Mouse (Mus musculus) lung, embryonic 15.5 days (tissue): ENCODE measurements around the gene Gm9837. TPM values are rescaled to one million over a fixed set of nuclear protein-coding genes. Genes with fewer than 3 reads are reported as not detected.

Experiments used
- ATAC-seq: fragments of 200-750 bp; cut with Nextera tagmentation; 2 replicates; pipeline ENCODE4 v1.8.0; 2017; ENCODE audit warnings: moderate number of reproducible peaks, borderline replicate concordance; ENCODE audit not compliant: low FRiP score, low TSS enrichment; ENCODE audit errors: extremely low read depth
- H3K27ac ChIP-seq: fragments of 300-500 bp; sonication (generic); 2 replicates; pipeline ENCODE4 v1.5.1; 2015; ENCODE audit warnings: moderate library complexity, mild to moderate bottlenecking, inconsistent platforms
- H3K27me3 ChIP-seq: fragments of 300-500 bp; sonication (generic); 2 replicates; pipeline ENCODE4 v1.6.1; 2015; ENCODE audit warnings: inconsistent platforms
- H3K36me3 ChIP-seq: fragments of 300-500 bp; sonication (generic); 2 replicates; pipeline ENCODE4 v1.6.1; 2015; ENCODE audit warnings: inconsistent platforms
- H3K4me1 ChIP-seq: fragments of 300-500 bp; sonication (generic); 2 replicates; pipeline ENCODE4 v1.6.1; 2015; ENCODE audit warnings: inconsistent platforms
- H3K4me2 ChIP-seq: fragments of 300-500 bp; sonication (generic); 2 replicates; pipeline ENCODE4 v1.6.1; 2015; ENCODE audit warnings: inconsistent platforms, mild to moderate bottlenecking, moderate library complexity
- H3K4me3 ChIP-seq: fragments of 300-500 bp; sonication (generic); 2 replicates; pipeline ENCODE4 v1.5.1; 2015; ENCODE audit warnings: mild to moderate bottlenecking, inconsistent platforms
- H3K9ac ChIP-seq: fragments of 300-500 bp; sonication (generic); 2 replicates; pipeline ENCODE4 v1.6.1; 2015; ENCODE audit warnings: inconsistent platforms
- H3K9me3 ChIP-seq: fragments of 300-500 bp; sonication (generic); 2 replicates; pipeline ENCODE4 v1.6.1; 2016; ENCODE audit warnings: inconsistent platforms
- WGBS: fragments of 180-500 bp; shearing (Covaris S2); methylation state at CpG from one replicate; pipeline ENCODE4 v1.1.7; 2015; 5-methylcytosine and 5-hydroxymethylcytosine counted together
- polyA plus RNA-seq: library from polyadenylated mRNA; unstranded; fragments of >200 nt; fragmentation: Nextera tagmentation; extraction: Ambion mirVana; gene quantifications from 2 replicates; pipeline ENCODE4 v1.2.1, GENCODE M21; 2015

The Gm9837 gene
- polyA plus RNA-seq, 1 experiment from 2014 or later: not detected

DNA sequence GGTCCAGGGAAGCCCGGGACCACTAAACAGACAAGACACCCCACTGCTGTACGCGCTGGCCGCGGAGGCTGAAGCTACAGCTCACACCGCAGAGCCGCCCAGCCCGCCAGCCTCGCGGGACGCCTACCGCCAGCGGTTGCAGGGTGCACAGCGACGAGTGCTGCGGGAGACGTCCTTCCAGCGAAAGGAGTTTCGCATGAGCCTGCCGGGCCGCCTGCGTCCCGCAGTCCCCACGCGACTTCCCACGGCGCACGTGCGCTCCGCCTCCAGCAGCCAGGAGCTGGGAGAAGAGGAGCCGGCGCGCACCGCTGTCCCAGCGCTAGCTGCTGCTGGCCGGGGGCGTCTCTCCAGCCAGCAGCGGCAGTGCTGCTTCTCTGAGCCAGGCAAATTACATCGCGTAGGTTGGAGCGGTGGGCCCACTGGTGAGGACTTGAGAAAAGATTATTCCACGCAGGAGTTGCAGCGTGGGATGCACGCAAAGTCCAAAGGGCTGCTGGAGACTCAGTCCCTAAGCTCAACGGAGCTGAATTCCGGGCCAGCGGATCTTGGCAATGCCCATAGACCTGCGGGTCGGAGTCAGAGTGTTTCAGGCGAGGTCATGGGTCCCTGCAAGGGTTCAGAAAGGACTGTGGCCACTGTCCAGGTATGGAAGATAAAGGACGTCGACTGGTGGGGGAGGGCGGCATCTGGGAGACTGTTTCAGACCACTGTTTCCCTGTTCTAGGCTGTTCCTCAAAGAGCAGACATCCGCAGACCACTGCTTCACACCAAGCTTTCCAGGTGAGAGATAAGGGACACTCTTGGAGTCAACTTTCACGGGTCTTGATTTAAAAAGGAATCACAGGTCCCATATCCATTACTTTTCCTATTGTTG, 6.5 kb downstream of the Gm9837 start:
- Histone ChIP-seq H3K4me1 (peaks cover 17% of the 10 kb centered on the region), H3K27ac (no peak overlapping the region), H3K9me3 (no peaks in the 10 kb centered on the region), H3K36me3 (no peaks in the 10 kb centered on the region), H3K4me2 (peak overlapping the region; percentile 90), H3K4me3 (peak overlapping the region; percentile 43), H3K27me3 (peaks cover 78% of the 10 kb centered on the region), H3K9ac (0 out of 2 replicates have a peak overlapping the region, but pooled peaks have one; percentile 6)
- no peak for ATAC-seq
- WGBS: 5% methylated on average over 54 of the region's 55 CpGs

DNA sequence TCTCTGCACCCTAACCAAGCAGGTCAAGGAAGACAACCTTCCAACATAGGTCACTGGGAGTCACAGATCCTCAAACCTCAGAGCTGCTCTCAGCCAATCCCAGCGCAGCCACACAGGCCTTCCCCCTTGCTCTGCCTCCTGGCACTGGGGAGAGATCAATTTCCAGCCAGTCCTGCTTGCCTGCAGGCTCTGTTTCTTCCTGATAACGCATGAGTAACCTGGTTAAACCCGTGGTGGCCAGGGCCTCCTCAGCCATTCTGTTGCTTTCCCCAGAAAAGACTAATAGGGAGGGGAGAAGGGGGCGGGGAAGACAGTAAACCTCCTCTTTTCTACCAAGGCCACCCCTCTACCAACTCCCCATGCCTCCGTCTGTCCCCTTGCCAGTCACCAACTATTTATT, 8.6 kb downstream of the Gm9837 start:
- Histone ChIP-seq H3K36me3 (no peaks in the 10 kb centered on the region), H3K4me3 (no peak overlapping the region), H3K4me2 (no peak overlapping the region), H3K27me3 (peaks cover 60% of the 10 kb centered on the region), H3K9ac (no peak overlapping the region), H3K27ac (no peak overlapping the region), H3K9me3 (no peaks in the 10 kb centered on the region), H3K4me1 (peaks cover 16% of the 10 kb centered on the region)
- 27% methylated on average over 5 of the region's 5 CpGs for WGBS
- ATAC-seq: no peak

GRCm38 (mm10) chr11:53460192-53460591, 10.1 kb downstream of the Gm9837 start:
- H3K27me3 ChIP-seq: peaks cover 46% of the 10 kb centered on the region
- peaks cover 14% of the 10 kb centered on the region for H3K4me1 ChIP-seq
- no peak overlapping the region for H3K9ac ChIP-seq
- no peak overlapping the region for H3K4me3 ChIP-seq
- H3K4me2 ChIP-seq: no peak overlapping the region
- H3K27ac ChIP-seq: no peak overlapping the region
- no peaks in the 10 kb centered on the region for H3K9me3 ChIP-seq
- H3K36me3 ChIP-seq: no peaks in the 10 kb centered on the region
- WGBS: 66% methylated on average over 3 of the region's 3 CpGs
- no peak for ATAC-seq

- H3K9me3 ChIP-seq: no peaks in the 10 kb centered on the region
- no peaks in the 10 kb centered on the region for H3K36me3 ChIP-seq
- H3K27me3 ChIP-seq: peaks cover 34% of the 10 kb centered on the region
- H3K27ac ChIP-seq: no peak overlapping the region
- H3K4me2 ChIP-seq: no peak overlapping the region
- ATAC-seq: no peak
- WGBS: 64% methylated on average over 3 of the region's 3 CpGs
- H3K4me1 ChIP-seq: peaks cover 14% of the 10 kb centered on the region
- H3K9ac ChIP-seq: no peak overlapping the region
- no peak overlapping the region for H3K4me3 ChIP-seq
Measured at GRCm38 (mm10) chr11:53458996-53459395, 11.3 kb downstream of the Gm9837 start.

DNA sequence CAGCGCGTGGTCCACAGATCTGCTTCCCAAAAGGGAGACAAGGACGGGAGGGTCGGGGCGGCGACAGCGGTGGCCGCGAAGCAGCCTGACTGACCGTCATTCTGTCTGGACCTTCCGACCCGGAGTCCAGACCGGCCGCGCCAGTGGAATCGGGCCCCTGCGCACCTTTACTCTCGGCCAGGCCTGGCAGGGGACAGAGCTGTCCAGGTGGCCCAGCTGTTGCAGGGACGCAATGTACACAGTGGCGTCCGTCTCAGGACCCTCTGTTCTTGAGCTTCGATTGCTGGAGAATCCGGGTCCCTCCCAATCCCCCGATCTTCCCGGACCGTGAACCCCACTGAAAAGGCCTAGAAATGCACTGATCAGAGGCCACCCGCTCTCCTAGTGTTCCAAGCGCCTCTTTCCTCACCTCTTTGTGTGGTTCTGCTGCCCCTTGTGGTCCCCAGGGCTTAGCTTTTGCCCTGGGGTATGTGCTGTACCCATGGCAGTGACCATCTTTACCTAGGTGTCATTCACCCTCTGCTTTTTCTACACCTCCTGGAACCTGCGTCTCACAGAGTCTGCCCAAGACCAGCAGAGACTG, 12.8 kb downstream of the Gm9837 start:
- Histone ChIP-seq H3K4me2 (peak overlapping the region; percentile 91), H3K27me3 (peaks cover 19% of the 10 kb centered on the region), H3K27ac (no peak overlapping the region), H3K36me3 (no peaks in the 10 kb centered on the region), H3K9ac (peak overlapping the region; percentile 59), H3K4me3 (peak overlapping the region; percentile 49), H3K4me1 (peaks cover 5% of the 10 kb centered on the region), H3K9me3 (no peaks in the 10 kb centered on the region)
- ATAC-seq: peak; percentile 46; the same call in 1 of the 2 replicates
- 7% methylated on average over 29 of the region's 29 CpGs for WGBS

DNA sequence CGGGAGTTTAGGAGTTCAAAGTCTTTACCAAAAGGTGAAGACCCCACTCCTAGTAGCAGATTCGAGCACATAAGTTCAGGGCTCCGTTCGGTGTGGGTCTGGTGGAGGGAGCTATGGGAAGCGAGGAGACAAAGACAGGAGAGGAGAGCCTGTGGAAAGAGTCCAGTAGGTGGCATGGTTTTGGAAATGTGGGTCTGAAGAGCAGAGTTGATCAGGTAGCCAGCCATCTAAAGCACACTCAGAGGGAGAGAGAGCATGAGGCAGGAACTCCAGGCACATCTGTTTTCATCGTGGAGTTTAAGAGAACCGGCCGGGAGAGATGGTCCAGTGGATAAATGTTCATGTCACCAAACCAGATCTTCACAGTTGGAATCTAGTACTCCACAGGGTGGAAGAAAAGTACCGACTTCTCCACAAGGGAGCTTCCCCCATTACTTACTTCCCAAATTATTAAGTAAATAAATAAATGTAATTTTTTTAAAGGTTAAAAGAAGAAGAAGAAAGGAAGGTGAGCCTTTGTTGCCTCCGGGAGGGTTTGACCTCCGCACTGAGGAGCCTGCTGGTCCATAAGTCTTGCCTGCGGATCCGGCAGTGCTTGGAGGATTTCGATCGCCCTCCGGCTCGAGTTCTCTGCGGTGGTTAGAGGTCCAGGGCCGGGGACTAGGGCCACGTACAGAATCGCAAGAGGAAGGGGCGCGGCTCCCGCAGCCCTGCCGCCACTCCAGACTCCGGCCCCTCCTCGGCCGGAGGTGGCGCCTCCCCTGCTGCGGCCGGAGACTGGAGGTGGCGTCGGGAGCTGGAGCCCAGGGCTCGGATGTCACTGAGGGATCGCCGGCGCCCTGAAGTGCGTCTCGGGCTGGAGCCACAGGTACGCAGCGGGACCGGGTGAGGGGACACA, 13.6 kb downstream of the Gm9837 start, which contains the start of the genes Gm10447 and Shroom1:
Gm10447 (minus strand) TSS at position 637 of the 898 bp plus-strand sequence.
Shroom1 (plus strand) TSS at position 732 of the 898 bp plus-strand sequence.
- peak; percentile 89 for ATAC-seq
- Histone ChIP-seq H3K4me3 (peak within 1 kb of the TSS; percentile 49), H3K4me2 (peak within 1 kb of the TSS; percentile 91), H3K9ac (peak within 1 kb of the TSS; percentile 59), H3K27me3 (peaks cover 11% of the 10 kb centered on the region; the same call in 1 of the 2 replicates), H3K27ac (no peak within 1 kb of the TSS), H3K36me3 (no peaks in the 10 kb centered on the region), H3K9me3 (no peaks in the 10 kb centered on the region), H3K4me1 (peaks cover 5% of the 10 kb centered on the region)
- 3% methylated on average over 42 of the region's 42 CpGs for WGBS

DNA sequence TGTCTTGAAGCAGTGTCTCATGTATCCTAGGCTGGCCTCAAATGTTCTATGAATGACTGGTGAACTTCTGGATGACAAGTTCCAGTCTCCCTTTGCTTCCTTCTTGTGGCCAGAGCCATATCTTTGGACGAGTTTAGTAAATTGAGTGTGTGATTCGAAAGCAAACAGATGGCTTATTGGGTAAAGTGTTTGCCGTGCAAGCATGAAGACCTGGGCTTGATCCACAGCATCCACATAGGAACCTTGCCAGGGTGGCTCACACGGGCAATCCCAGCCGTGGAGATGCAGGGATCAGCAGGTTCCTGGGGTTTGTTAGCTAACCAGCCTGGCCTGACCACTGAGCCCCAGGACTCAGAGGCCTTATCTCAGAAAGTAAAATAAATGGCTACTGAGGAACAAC, 17.2 kb downstream of the Gm9837 start:
- ATAC-seq: no peak
- Histone ChIP-seq H3K36me3 (no peaks in the 10 kb centered on the region), H3K27me3 (no peaks in the 10 kb centered on the region; the same call in 1 of the 2 replicates), H3K4me2 (no peak overlapping the region), H3K4me3 (no peak overlapping the region), H3K27ac (no peak overlapping the region), H3K9ac (no peak overlapping the region), H3K9me3 (no peaks in the 10 kb centered on the region), H3K4me1 (peaks cover 5% of the 10 kb centered on the region)
- 59% methylated on average over 5 of the region's 5 CpGs for WGBS

DNA sequence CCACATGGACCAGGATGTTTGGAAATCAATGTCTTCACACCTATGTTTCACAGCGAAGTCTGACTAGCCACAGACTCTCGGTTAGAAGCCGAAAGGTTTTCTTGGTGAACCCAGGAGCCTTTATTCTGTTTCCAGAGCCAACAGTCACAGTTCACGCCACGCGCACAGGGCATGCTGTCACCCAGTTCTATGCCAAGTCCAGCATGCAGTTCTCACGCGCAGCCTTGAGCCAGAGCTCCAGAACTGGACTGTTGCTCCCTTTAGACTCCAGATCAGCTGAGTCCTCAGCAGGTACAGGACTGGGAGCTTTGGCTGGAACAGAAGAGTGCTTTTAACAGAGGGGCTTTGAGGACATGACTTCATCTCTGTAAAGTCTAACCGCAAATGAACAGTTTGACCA, 17.9 kb downstream of the Gm9837 start:
- no peaks in the 10 kb centered on the region for H3K9me3 ChIP-seq
- H3K4me3 ChIP-seq: no peak overlapping the region
- H3K4me2 ChIP-seq: no peak overlapping the region
- H3K36me3 ChIP-seq: no peaks in the 10 kb centered on the region
- H3K27ac ChIP-seq: no peak overlapping the region
- ATAC-seq: no peak
- no peaks in the 10 kb centered on the region for H3K27me3 ChIP-seq
- 93% methylated on average over 9 of the region's 9 CpGs for WGBS
- H3K9ac ChIP-seq: no peak overlapping the region
- H3K4me1 ChIP-seq: peaks cover 5% of the 10 kb centered on the region

DNA sequence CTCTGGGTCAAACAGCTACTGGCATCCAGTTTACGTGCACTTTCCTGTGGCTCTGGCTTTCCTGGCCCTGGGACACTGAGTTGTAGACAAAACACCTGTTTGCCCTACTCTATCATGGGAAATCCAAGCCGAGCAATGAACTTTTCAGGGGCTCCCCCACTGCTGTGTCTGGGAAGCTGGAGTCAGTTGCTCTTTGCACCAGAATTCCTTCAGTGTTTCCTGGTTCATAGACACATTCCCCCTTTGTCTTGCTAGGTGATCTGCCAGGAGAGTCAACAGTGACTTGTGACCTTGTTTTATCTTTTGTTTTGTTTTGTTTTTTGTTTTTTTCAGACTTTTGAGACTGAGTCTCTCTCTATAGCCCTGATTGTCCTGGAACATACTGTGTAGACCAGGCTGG, 18.9 kb downstream of the Gm9837 start:
- Histone ChIP-seq H3K4me1 (peaks cover 2% of the 10 kb centered on the region; the same call in 1 of the 2 replicates), H3K4me2 (no peak overlapping the region), H3K27me3 (no peaks in the 10 kb centered on the region), H3K4me3 (no peak overlapping the region), H3K27ac (no peak overlapping the region), H3K36me3 (no peaks in the 10 kb centered on the region), H3K9ac (no peak overlapping the region), H3K9me3 (no peaks in the 10 kb centered on the region)
- no peak for ATAC-seq
- WGBS: 50% methylated on average over 2 of the region's 2 CpGs

DNA sequence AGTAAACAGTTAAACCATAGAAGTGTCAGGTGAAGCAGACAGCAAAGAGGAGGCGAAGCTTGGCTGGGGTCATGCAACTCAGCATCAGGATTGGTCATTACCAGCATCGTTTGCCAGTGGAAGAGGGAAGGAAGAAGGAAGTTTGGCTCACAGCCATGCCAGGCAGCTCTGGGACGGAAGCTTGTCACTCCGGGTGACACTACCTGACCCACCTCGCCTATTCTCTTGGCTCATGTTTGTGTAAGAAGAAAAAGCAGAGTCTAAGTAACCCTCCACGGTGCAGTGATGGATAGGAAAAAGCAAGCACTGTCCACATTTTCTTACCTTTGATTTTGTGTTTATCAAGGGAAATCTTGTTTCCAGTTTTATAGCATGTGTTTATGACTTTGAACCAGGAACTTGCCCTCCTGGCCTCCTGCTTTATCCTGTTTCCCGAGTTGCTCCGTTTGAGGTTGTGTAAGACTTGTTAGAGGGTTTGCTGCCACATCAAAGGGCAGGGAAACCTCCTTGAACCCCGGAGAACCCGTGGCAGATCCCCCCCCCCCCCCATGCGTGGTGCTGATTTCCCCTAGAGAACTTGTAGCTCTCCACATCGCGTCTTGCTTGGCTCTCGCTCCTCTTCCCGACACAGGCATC, 20.1 kb downstream of the Gm9837 start:
- ATAC-seq: no peak
- 19% methylated on average over 15 of the region's 15 CpGs for WGBS
- H3K9ac ChIP-seq: no peak overlapping the region

GRCm38 (mm10) chr11:53448529-53448928, 21.8 kb downstream of the Gm9837 start:
- no peak overlapping the region for H3K9ac ChIP-seq
- H3K9me3 ChIP-seq: no peaks in the 10 kb centered on the region
- no peaks in the 10 kb centered on the region for H3K27me3 ChIP-seq
- no peak overlapping the region for H3K27ac ChIP-seq
- ATAC-seq: no peak
- no peak overlapping the region for H3K4me2 ChIP-seq
- no peaks in the 10 kb centered on the region for H3K4me1 ChIP-seq
- no peak overlapping the region for H3K4me3 ChIP-seq
- 69% methylated on average over 1 of the region's 1 CpGs for WGBS
- H3K36me3 ChIP-seq: no peaks in the 10 kb centered on the region

More for the DNA sequence above, 20.1 kb downstream of the Gm9837 start:
- H3K27me3 ChIP-seq: no peaks in the 10 kb centered on the region
- H3K36me3 ChIP-seq: no peaks in the 10 kb centered on the region
- no peaks in the 10 kb centered on the region for H3K9me3 ChIP-seq
- no peak overlapping the region for H3K4me2 ChIP-seq
- no peak overlapping the region for H3K27ac ChIP-seq
- H3K4me3 ChIP-seq: no peak overlapping the region
- no peaks in the 10 kb centered on the region for H3K4me1 ChIP-seq
